Mouse (Mus musculus) adrenal gland, postnatal 36 days (tissue): ENCODE measurements at regions not wholly inside any gene's neighbourhood (a gene's known extent, or its start where the extent isn't known, plus 50 kb on each side); places are given as distances from the start of the nearest gene placed in this dataset.

ENCODE experiments used
- DNase-seq, 2 experiments: peaks; one replicate each; pipeline ENCODE4 v3.0.0; 2021; ENCODE audit warnings: mixed read lengths in 1 of 2

DNA sequence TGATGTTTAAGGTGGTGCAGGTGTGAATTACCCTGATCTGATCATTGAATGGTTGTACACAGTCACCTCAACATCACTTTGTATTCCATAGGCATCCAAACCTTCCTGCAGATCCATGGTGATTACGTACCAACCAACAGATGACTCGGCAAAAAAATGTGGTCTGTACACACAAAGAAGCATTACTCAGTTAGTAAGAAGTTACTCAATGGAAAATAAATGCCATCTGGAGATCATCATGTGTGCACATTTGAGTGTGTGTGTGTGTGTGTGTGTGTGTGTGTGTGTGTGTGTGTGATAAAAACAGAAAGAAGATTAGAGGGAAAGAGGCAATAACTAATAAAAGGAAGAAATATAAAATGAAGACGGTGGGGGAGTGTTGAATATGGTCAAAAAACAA is 1512.2 kb upstream of the Gm6569 start:
- DNase-seq, result no peak

DNA sequence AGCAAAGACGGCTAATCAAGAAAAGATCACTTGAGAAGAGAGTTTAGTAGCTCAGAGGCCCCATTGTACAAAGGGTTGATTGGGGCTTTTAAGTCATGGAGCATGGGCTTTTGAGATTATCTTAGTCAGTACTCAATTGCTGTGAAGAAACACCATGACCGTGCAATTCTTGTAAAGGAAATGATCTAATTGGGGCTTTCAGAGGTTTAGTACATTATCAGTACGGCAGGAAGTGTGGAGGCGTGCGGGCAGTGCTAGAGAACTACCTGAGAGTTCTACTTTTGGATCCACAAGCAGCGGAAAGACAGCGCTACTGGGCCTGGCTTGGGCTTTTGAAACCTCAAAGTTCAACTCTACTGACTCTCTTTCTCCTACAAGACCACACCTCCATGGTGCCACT is 1511.2 kb upstream of the Gm6569 start:
- no peak for DNase-seq

DNA sequence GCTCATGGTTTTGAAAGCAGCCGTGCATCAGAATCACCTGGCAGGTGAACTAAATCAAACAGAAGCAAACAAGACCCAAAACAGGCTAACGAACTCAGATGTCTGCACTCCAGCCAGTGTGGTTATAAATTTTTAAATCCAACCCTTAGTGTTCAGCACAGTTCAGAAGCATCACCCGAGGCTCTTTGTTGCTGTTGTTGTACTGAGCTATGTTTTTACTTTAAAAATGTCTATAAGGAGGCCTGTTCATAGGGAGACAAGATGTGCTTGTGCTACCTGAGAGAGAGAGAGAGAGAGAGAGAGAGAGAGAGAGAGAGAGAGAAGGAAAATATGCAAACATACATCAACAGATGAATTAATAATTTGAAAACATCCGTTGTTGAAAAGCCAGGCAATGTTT is 1503.1 kb upstream of the Gm6569 start:
- DNase-seq, result no peak

DNA sequence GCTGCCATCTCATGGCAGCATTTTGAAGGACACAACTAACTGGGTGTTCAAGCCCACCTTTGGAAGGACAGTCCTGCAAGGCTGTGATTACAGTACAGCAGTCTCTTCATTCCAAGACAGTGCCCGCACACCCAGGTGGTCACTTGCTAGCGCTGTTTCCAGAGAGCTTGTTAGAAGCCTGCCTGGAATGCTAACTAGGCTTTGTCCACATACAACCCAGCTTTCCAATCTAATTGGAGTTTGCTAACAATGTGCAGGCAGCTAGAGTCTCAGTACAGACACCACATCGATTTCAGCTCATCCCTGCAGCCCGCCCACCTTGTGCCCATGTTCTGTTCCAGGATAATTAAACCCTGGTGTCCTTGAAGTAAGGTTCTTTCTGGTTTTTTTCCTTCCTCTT is 1499.9 kb upstream of the Gm6569 start:
- DNase-seq, result no peak

DNA sequence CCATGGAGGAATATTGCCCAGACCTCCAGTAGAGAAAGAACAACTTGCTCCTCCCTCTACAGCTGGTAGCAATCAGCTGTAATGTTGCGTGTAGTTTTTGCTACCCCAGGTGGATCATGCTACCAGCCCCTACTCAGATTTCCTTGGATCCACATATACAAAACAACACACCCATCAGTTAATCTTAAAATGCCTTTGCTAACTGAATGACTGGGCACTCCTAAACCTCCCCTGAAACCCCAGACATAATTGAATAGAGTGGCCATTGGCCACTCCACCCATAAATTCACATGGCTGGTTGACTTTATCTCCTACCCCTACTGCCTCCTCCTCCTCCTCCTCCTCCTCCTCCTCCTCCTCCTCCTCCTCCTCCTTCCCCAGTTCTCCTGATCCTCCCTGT is 1494.7 kb upstream of the Gm6569 start:
- DNase-seq, result no peak

DNA sequence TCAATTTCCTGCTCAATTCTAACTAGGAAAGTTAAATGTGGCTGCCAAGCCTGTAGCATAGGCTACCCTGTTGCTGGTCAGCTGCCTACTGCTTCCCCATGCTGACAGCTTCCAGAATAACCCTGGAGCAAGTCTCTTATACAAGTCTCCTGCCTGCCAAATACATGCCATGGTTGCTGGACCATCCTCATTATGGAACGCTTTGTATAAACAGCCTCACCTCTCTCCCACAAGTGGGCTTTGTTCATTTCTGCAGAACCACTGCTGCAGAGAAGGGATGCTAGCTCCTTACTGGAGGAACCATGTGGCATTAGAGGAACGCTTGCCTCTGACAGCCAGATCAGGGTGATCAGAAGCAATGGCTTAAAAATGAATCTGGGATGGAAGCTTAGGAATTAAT is 1492.4 kb upstream of the Gm6569 start:
- no peak for DNase-seq

DNA sequence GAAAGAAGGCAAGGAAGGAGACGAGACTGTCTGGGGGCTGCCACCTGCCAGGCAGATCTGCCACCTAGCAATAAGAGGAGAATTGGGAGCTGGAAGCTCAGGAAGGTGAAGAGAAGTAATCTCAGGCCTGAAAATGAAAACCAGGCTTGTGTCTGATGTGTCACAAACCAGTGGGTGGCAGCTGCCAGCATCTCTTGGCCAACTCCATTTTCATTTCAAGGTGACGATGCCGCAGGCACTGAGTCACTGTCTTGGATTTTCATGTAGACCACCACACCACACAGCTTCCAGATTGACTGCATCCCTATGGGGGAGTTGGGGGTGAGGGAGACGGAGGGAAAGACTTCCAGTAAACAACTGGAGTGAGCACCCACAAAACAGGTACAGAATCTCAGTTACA is 1491.9 kb upstream of the Gm6569 start:
- DNase-seq, result no peak

DNA sequence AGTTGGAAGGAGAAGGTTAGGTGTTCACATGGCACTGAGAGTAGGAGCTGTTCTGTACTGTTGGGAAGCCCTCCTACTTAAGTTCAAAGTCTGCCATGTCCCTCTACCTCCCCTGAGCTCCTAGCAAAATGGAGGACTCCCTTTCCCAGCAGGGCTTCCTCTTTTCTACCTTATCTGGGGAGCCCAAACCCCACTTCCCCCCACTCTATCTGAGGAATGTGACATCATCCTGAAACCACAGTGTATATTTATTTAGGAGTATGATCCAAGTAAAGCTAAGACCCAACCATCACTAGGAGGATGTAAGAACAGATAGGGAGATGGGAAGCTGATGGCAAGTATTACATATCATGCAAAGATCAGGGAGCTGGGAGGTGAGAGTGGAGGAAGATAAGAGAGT is 1490.6 kb upstream of the Gm6569 start:
- no peak for DNase-seq

DNA sequence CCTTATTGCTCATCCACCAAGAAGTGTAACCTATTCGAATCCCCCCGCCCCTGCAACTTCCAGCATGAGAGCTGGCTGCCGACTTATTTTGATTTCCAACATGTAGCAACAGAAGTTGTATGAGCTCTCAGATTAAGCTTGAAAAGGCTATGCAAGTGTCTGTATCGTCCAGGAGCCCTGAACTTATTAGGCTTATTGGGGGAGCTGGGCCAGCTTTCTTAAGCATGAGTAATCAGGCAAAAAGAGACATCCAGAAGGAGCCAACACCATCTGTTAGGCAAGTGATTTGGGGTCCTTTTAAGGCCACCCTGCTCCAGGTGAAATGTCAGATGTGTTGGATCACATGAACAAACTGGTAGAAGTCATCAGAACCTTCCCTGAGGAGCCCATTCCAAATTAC is 1481.0 kb upstream of the Gm6569 start:
- no peak for DNase-seq

DNA sequence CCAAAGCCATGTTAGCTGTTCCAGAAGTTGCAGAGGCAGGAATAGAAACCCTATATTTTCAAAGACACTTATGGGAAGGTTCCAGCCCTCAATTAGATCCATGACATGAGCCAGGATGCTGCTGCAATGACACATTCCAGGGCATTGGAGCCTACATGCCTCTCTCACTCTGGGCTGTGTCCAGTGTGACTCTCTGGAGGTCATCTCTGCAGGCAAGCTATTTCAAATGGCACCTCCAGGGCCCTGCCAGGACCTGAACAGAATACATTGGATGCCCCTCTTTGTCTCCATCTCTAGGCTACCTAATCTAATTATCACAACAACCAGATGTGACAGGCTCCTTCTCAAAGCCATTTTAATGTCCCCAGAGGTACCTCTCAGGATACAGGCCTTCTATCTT is 1478.7 kb upstream of the Gm6569 start:
- DNase-seq, result no peak

DNA sequence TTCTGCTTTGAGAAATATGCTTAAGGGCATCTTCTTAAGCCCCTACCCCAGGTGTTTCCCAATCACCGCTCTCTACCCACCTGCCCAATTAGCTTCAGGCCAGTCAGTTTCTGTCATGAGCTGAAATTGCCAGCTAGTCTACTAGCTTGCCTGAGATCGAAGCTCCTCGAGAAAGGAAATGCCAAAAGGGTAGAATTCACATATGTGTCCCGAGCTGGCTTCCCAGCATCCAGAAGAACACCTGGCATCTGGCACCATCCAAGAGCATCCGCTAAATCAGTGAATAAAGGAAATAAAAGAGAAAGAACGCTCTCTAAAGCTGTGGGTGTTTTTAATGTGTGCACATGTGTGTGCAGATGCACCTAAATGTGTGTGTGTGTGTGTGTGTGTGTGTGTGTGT is 1474.7 kb upstream of the Gm6569 start:
- DNase-seq, result no peak

DNA sequence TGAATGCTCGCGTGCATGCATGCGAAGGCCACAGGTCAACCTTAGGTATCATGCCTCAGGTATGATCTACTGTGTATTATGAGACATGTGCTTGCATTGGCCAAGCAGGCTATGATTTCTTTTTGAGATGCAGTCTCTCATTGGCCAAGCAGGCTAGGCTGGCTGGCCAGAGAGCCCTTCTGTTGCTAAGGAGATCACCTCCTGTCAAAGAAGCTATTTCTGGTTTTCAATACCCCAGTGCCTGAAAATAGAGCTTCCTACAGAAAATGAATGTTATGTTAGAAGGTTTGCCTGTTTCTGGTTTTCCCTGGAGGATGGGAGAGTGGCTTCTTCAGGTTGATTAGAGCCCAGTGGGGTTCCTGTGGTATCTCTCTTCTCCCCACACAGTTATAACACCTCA is 1474.3 kb upstream of the Gm6569 start:
- DNase-seq, result no peak

DNA sequence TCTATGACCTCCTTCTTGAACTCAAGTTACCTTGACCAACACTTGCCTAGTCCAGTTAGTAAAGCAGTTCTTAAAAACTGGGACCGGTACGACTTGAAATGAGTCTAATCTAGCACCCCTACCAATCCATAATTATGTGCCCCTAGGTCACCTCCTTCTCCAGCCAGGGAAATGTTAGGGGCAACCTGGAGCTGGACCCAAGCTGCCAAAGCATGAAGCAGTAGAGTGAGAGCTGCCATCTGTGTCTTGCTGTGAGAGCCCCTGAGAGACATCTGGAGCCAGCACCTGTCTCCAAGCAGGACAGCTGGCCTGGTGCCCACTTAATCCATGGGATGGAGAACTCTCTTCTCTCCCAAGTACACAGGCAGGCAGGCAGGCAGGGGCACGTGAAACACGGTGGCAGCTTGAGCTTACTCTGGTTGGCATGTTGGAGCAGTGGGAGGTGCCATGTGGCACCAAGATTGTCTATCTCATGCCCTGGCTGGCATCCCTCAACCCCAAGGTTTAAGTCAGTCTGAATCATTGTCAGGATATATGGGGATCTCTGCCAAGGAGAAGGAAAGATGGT is 1473.8 kb upstream of the Gm6569 start:
- no peak for DNase-seq

DNA sequence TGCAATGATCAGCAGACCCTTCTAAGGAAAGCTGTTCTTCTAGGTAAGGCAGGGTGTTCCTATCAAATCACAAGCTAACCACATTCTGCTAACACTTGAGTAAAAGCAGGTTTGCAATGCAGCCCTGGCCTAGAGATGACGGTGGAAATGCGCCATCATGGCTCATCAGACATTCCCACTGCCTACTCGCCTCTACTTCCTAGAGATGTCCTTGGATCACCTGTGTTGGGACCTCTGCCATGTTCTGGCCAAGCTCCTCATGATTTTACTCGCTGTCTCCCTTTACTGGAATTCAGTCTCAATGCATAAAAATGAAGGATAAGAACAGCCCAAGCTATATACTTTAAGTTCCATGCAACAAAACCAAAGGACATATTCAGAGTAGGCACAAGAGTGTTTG is 1461.3 kb upstream of the Gm6569 start:
- DNase-seq, result no peak

DNA sequence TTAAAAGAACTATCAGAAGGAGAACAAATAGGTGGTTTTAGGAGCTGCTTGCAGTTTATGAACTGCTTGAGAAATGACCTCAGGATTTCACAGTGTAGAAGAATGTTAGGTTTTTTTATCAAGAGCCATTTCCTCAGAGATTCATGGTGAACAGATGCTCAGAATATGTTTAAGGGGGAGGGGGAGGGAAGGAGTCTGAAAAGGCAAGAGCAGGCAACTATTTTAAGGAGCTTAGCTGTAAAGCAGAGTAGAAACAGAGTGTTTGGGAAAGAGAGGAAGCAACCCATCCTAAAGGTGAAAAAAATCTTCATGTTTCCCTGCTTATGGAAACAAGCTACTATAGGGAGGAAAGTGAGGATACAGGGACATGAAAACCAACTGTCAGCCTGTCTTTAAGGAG is 1457.2 kb upstream of the Gm6569 start:
- DNase-seq, result no peak

DNA sequence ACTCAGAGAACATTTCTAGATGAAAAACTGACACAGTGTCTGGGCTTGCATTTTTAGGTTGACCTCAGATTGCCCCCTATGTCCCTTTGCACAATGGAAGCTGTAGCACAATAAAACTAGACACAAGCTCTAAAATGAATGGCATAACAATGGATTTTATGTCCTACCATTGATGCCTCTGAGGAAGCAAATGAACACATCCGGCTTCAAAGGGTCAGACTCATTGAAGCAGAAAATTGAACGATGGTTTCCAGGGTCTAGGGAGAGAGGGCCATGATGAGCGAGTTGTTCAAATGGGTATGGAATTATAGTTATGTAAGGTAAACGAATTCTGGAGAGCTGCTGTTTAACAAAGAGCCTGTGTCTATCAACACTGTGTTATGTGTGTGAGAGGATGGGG is 1455.1 kb upstream of the Gm6569 start:
- no peak for DNase-seq

DNA sequence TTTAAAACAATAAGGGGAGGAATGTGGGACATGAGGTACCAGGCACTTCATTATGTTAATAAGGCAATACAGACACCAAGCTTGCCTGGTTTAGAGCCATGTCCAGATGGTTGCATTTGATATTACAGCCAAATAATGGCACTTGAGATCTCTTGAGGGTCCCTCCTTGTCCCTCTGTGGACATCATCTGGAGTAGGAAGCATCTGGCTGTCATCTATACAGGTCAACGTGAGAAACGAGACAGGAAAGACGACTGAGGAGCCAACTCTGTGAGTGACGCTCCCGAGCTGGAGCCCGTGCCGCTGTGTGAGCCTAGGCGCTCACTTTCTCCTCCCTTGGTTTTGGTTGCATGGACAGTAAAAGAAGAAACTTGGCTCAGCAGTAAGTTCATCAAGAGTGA is 1453.2 kb upstream of the Gm6569 start:
- DNase-seq, result no peak

DNA sequence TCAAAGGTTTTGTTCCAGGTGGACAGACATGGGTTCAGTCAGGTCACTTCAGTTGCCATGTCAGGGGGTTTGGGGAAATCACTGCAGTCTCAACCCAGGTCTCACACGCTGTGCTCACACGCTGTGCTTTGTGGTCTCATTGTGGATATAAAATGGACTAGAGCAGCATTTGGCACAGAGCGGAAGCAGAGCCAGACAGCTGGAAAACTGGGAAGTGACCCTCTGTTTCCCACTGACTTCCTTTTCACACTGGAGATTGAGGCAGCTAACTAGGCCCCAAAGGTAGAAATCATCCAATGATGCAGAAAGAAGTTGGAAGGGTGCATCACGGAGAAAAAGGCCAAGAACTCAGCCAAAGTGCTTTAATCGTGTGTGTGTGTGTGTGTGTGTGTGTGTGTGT is 1452.6 kb upstream of the Gm6569 start:
- no peak for DNase-seq

DNA sequence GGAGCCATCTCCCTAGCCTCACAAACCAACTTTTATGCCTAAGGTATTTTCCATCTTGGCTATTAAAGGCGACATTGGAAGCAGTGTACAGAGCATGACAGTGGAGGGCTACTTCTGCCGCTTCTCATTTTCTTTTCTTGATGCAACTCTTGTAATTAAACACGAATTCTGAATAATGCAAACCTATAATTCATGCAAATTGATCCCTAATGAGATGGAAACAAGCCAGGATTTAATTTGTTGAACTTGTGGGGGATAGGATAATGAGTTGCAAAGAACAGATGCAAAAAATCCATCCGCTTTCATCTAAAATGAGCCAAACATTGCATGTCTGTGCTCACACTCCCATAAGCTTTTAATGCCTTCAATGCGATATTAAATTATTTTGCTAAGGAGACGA is 1451.8 kb upstream of the Gm6569 start:
- DNase-seq, result no peak

DNA sequence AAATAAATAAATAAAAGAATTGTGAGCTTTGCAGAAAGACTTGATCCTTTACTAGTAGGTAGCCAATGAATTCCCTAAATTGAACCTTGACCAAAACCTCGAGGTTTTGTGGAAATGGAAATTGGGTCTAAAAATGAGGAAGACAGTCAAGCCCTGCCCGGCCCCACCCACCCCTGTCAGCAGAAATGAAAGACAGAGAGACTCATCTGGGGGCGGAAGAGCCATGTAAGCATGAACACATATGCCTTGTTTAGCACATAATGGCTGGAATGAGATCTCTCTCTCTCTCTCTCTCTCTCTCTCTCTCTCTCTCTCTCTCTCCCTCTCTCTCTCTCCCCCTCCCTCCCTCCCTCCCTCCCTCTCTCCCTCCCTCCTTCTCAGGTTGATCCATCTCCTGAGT is 1451.3 kb upstream of the Gm6569 start:
- DNase-seq, result no peak

DNA sequence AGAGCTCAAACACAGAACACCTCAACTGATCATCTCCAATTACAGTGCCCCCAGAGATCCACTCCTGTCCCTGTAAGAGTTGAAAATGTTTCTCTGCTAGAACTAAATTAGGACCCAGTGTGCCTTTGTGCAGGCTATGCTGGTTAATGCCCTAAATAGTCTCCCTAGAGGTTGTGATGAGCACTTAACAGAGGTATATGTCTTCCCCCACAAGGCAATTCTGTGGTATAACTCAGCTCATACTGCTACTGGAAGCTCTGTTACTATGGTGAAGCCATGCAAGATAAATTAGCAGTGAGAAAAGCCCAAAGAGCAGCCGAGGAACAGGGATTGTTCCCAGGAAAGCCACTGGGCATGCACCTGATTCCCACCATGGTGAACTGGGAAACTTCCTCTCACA is 1450.9 kb upstream of the Gm6569 start:
- DNase-seq, result no peak

DNA sequence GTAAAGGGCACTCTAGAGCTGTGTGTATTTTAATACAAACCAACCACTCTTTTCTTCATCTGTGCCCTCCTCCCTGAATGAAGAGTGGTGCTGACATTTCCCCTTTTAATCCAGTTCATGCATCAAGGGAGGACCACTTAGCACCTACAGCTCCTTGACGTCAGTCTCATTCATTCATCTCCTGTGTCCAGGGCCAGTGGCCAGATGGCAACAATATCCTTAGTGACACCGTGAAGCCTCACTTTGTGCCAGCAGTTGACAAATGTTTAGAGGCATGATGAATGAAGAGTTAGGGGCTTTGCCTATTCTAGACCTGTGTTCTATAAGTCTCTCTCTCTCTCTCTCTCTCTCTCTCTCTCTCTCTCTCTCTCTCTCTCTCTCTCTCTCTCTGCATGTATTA is 1441.1 kb upstream of the Gm6569 start:
- no peak for DNase-seq

DNA sequence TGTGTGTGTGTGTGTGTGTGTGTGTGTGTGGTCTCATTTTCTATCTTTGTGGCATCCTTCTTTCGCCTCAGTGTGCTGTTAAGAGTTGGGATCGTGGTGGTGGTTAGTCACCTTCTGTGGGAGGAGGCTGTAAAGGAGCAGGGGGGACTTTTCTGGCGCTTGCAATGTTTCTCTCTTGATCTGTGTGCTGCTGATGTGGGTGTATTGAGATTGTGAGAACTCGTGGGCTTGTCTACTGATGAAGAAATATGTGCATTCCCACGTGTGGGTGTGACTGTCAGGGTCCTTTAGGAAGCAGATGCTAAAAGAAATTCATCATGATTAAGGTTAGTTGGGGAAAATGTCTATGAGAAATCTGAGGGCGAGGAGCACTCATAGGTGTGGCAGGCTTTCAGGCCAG is 1422.4 kb upstream of the Gm6569 start:
- DNase-seq, result no peak
